Mouse (Mus musculus): Measurements from ENCODE around the gene Fxyd4. TPM values are rescaled to one million over a fixed set of nuclear protein-coding genes. Genes with fewer than 3 reads are reported as not detected.

The Fxyd4 gene
- 2.8 and 3.0 TPM in 2 replicates for polyA plus RNA-seq (2016; fragmentation: Nextera tagmentation; extraction: Ambion mirVana)

- no peaks in the 10 kb centered on the region for H3K4me1 ChIP-seq
- no peaks in the 10 kb centered on the region for H3K36me3 ChIP-seq
- H3K27ac ChIP-seq (replicated peaks): no peak within 1 kb of the TSS
- no peaks in the 10 kb centered on the region for H3K27me3 ChIP-seq (ENCODE audit: low read depth, poor library complexity, severe bottlenecking)
- no peak for DNase-seq (ENCODE audit: low spot score)
- H3K9me3 ChIP-seq (replicated peaks): no peaks in the 10 kb centered on the region
- H3K4me3 ChIP-seq: no peak within 1 kb of the TSS
- WGBS: 88% methylated on average over 10 of the region's 10 CpGs
These were observed at the start of gene Fxyd4 for GRCm38 (mm10) chr6:117937222-117937932. TSS of gene Fxyd4 (minus strand) at chr6:117937692.

GRCm38 (mm10) chr6:117987173-117987572 is 49.7 kb upstream of the Fxyd4 start:
- Histone ChIP-seq H3K4me1 (no peaks in the 10 kb centered on the region), H3K27me3 (ENCODE audit: low read depth, poor library complexity, severe bottlenecking) (no peaks in the 10 kb centered on the region), H3K36me3 (no peaks in the 10 kb centered on the region), H3K4me3 (no peak overlapping the region), H3K27ac (replicated peaks) (no peak overlapping the region), H3K9me3 (replicated peaks) (no peaks in the 10 kb centered on the region)
- no peak for DNase-seq (ENCODE audit: low spot score)
- WGBS: 55% methylated on average over 5 of the region's 5 CpGs

- 65% methylated on average over 9 of the region's 9 CpGs for WGBS
- no peak for DNase-seq (ENCODE audit: low spot score)
- H3K27ac ChIP-seq (replicated peaks): no peak overlapping the region
- H3K4me3 ChIP-seq: no peak overlapping the region
- no peaks in the 10 kb centered on the region for H3K27me3 ChIP-seq (ENCODE audit: low read depth, poor library complexity, severe bottlenecking)
- H3K36me3 ChIP-seq: no peaks in the 10 kb centered on the region
- H3K9me3 ChIP-seq (replicated peaks): no peaks in the 10 kb centered on the region
- H3K4me1 ChIP-seq: no peaks in the 10 kb centered on the region
These were observed 29.2 kb upstream of the Fxyd4 start for GRCm38 (mm10) chr6:117966729-117967128.

GRCm38 (mm10) chr6:117963201-117963600 is 25.7 kb upstream of the Fxyd4 start:
- WGBS: 85% methylated on average over 3 of the region's 3 CpGs
- DNase-seq (ENCODE audit: low spot score): no peak
- H3K4me3 ChIP-seq: no peak overlapping the region
- H3K4me1 ChIP-seq: no peaks in the 10 kb centered on the region
- no peaks in the 10 kb centered on the region for H3K9me3 ChIP-seq (replicated peaks)
- no peaks in the 10 kb centered on the region for H3K27me3 ChIP-seq (ENCODE audit: low read depth, poor library complexity, severe bottlenecking)
- no peak overlapping the region for H3K27ac ChIP-seq (replicated peaks)
- no peaks in the 10 kb centered on the region for H3K36me3 ChIP-seq

- no peak for DNase-seq (ENCODE audit: low spot score)
- WGBS: 20% methylated on average over 14 of the region's 14 CpGs
- H3K4me1 ChIP-seq: peaks cover 13% of the 10 kb centered on the region
These were observed 19.5 kb upstream of the Fxyd4 start for GRCm38 (mm10) chr6:117956851-117957501.

GRCm38 (mm10) chr6:117956161-117956560 is 18.7 kb upstream of the Fxyd4 start:
- Histone ChIP-seq H3K27me3 (ENCODE audit: low read depth, poor library complexity, severe bottlenecking) (no peaks in the 10 kb centered on the region), H3K4me3 (no peak overlapping the region), H3K36me3 (no peaks in the 10 kb centered on the region), H3K4me1 (peaks cover 13% of the 10 kb centered on the region), H3K9me3 (replicated peaks) (peaks cover 4% of the 10 kb centered on the region; the same call in 1 of the 2 replicates), H3K27ac (replicated peaks) (no peak overlapping the region)
- 82% methylated on average over 6 of the region's 6 CpGs for WGBS
- no peak for DNase-seq (ENCODE audit: low spot score)

More at GRCm38 (mm10) chr6:117956851-117957501, 19.5 kb upstream of the Fxyd4 start:
- H3K36me3 ChIP-seq: no peaks in the 10 kb centered on the region
- peaks cover 4% of the 10 kb centered on the region; the same call in 1 of the 2 replicates for H3K9me3 ChIP-seq (replicated peaks)
- H3K4me3 ChIP-seq: no peak overlapping the region
- H3K27ac ChIP-seq (replicated peaks): no peak overlapping the region
- no peaks in the 10 kb centered on the region for H3K27me3 ChIP-seq (ENCODE audit: low read depth, poor library complexity, severe bottlenecking)

GRCm38 (mm10) chr6:117952330-117952729 is 14.8 kb upstream of the Fxyd4 start:
- Histone ChIP-seq H3K27me3 (ENCODE audit: low read depth, poor library complexity, severe bottlenecking) (no peaks in the 10 kb centered on the region), H3K9me3 (replicated peaks) (peaks cover 4% of the 10 kb centered on the region; the same call in 1 of the 2 replicates), H3K27ac (replicated peaks) (no peak overlapping the region), H3K36me3 (no peaks in the 10 kb centered on the region), H3K4me1 (peaks cover 13% of the 10 kb centered on the region), H3K4me3 (no peak overlapping the region)
- WGBS: 90% methylated on average over 4 of the region's 4 CpGs
- no peak for DNase-seq (ENCODE audit: low spot score)

GRCm38 (mm10) chr6:117943899-117944298 is 6.4 kb upstream of the Fxyd4 start:
- Histone ChIP-seq H3K4me1 (no peaks in the 10 kb centered on the region), H3K36me3 (no peaks in the 10 kb centered on the region), H3K27ac (replicated peaks) (no peak overlapping the region), H3K9me3 (replicated peaks) (no peaks in the 10 kb centered on the region), H3K4me3 (no peak overlapping the region), H3K27me3 (ENCODE audit: low read depth, poor library complexity, severe bottlenecking) (no peaks in the 10 kb centered on the region)
- DNase-seq (ENCODE audit: low spot score): no peak
- 92% methylated on average over 2 of the region's 2 CpGs for WGBS

- H3K36me3 ChIP-seq: no peaks in the 10 kb centered on the region
- H3K4me1 ChIP-seq: no peaks in the 10 kb centered on the region
- no peaks in the 10 kb centered on the region for H3K27me3 ChIP-seq (ENCODE audit: low read depth, poor library complexity, severe bottlenecking)
- no peak for DNase-seq (ENCODE audit: low spot score)
- H3K9me3 ChIP-seq (replicated peaks): no peaks in the 10 kb centered on the region
- no peak overlapping the region for H3K4me3 ChIP-seq
- WGBS: 88% methylated on average over 10 of the region's 10 CpGs
- H3K27ac ChIP-seq (replicated peaks): no peak overlapping the region
These were observed 5.3 kb upstream of the Fxyd4 start for GRCm38 (mm10) chr6:117942769-117943168.

GRCm38 (mm10) chr6:117938951-117939350 is 1.5 kb upstream of the Fxyd4 start:
- no peak for DNase-seq (ENCODE audit: low spot score)
- H3K4me3 ChIP-seq: no peak overlapping the region
- no peaks in the 10 kb centered on the region for H3K9me3 ChIP-seq (replicated peaks)
- no peaks in the 10 kb centered on the region for H3K27me3 ChIP-seq (ENCODE audit: low read depth, poor library complexity, severe bottlenecking)
- no peak overlapping the region for H3K27ac ChIP-seq (replicated peaks)
- H3K36me3 ChIP-seq: no peaks in the 10 kb centered on the region
- 88% methylated on average over 10 of the region's 10 CpGs for WGBS
- no peaks in the 10 kb centered on the region for H3K4me1 ChIP-seq

- Histone ChIP-seq H3K4me1 (no peaks in the 10 kb centered on the region), H3K4me3 (no peak overlapping the region), H3K27me3 (ENCODE audit: low read depth, poor library complexity, severe bottlenecking) (no peaks in the 10 kb centered on the region), H3K36me3 (no peaks in the 10 kb centered on the region), H3K27ac (replicated peaks) (no peak overlapping the region), H3K9me3 (replicated peaks) (no peaks in the 10 kb centered on the region)
- no peak for DNase-seq (ENCODE audit: low spot score)
- 91% methylated on average over 14 of the region's 14 CpGs for WGBS
These were observed 1.5 kb downstream of the Fxyd4 start for GRCm38 (mm10) chr6:117935681-117936612.

- 83% methylated on average over 6 of the region's 6 CpGs for WGBS
- Histone ChIP-seq H3K27me3 (ENCODE audit: low read depth, poor library complexity, severe bottlenecking) (no peaks in the 10 kb centered on the region), H3K9me3 (replicated peaks) (no peaks in the 10 kb centered on the region), H3K36me3 (peaks cover 12% of the 10 kb centered on the region), H3K4me3 (no peak overlapping the region), H3K27ac (replicated peaks) (no peak overlapping the region), H3K4me1 (no peaks in the 10 kb centered on the region)
- no peak for DNase-seq (ENCODE audit: low spot score)
These were observed 3.2 kb downstream of the Fxyd4 start for GRCm38 (mm10) chr6:117934301-117934700.
